Mouse (Mus musculus) ES-E14 (cell line): Measurements from ENCODE around the gene Pla2g2d.

Experiments
- CHD2 ChIP-seq: IDR thresholded peaks from 2 replicates; pipeline ENCODE4 v1.6.1; 2014; ENCODE audit warnings: mild to moderate bottlenecking, low read depth, low read length, inconsistent platforms
- HCFC1 ChIP-seq: IDR thresholded peaks from 2 replicates; pipeline ENCODE4 v1.6.1; 2012; ENCODE audit warnings: low read length, inconsistent platforms, borderline replicate concordance; ENCODE audit not compliant: insufficient read depth
- ZC3H11A ChIP-seq: IDR thresholded peaks from 2 replicates; pipeline ENCODE4 v1.6.1; 2012; ENCODE audit warnings: low read depth, mild to moderate bottlenecking, inconsistent platforms, low read length, borderline replicate concordance
- ZNF384 ChIP-seq: IDR thresholded peaks from 2 replicates; pipeline ENCODE4 v1.6.1; 2012; ENCODE audit warnings: low read depth, low read length, inconsistent platforms

- no peak for TF ChIP-seq ZNF384
- TF ChIP-seq HCFC1 = no peak
- no peak for TF ChIP-seq CHD2
- no peak for TF ChIP-seq ZC3H11A
These were observed 29.7 kb downstream of the Pla2g2d start for GRCm38 (mm10) chr4:138805248-138805647.
